Mouse (Mus musculus) ovary, postnatal 10 days (tissue): Measurements from ENCODE around the gene Gm42688.

Experiments
- DNase-seq: peaks from one replicate; pipeline ENCODE4 v3.0.0; 2022; ENCODE audit warnings: low spot score

The Gm42688 gene

DNA sequence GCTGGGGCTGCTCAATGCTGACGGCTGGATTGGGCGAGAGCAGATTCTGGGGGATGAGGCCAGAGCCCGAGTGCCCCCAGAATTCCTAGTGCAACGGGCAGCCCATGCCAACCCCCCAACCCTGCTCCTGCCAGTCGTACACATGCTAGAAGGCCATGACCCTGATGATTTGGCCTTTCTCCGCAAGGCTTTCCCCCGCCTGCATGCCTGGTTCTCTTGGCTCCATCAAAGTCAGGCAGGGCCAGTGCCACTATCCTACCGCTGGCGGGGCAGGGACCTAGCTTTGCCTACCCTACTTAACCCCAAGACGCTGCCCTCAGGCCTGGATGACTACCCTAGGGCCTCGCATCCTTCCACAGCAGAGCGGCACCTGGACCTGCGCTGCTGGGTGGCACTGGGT, 16.2 kb downstream of the Gm42688 start:
- no peak for DNase-seq

DNA sequence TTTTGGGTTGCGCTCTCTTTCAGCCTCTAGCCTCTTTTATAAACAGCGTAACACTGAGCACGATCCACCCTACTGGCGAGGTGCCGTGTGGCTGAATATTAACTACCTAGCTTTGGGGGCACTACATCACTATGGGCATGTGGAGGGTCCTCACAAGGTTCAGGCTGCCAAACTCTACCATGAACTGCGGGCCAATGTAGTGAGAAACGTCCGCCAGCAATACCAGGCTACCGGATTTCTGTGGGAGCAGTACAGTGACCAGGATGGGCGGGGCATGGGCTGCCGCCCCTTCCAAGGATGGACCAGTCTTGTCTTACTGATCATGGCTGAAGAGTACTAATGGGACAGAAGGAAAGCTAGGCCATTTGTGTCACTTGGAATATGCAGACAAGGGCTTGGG, 17.0 kb downstream of the Gm42688 start:
- no peak for DNase-seq

DNA sequence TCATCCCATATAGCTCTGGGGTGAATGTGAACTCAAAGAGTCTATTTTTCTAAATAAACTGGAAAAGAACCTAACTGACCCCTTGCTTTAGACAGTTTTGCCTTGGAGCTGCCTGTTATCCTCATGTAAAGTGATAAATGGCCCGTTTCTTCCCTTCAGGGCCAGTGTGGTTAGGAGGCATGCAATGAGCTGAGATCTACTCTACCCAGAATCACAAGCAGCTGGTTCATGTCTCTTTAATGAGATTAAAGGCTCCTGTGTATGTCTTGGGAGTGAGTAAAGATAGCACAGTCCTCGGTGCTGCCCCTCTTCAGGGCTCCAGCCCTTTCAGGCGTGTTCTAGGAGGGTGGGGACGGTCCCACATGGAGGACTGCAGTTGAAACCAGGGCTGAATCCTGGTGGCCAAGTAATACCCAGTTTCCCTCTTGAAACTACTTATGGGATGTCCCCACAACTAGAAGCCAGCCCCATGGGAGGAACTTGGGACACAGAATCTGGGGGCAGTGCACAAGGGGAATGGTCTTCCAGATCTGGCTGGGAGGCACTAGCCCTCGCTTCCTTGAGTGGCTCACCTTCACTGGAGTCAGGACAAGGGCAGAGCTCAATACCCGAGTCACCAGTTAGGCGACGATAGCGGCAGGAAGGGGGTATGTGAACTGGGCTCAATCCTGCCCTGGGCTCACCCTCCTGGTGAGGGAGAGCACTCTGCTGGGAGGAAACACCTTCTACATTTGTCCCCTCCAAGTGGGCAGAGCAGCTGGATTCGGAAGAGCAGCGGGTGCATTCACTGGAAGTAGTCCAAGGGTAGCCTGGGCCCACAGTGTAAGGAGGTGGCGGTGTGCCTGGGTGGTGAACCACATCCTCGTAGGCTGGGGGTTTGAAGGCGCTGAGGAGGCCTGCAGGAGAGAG, 17.7 kb downstream of the Gm42688 start:
- no peak for DNase-seq

- DNase-seq = no peak
These were observed 18.3 kb downstream of the Gm42688 start for GRCm38 (mm10) chr6:83119734-83120051.

GRCm38 (mm10) chr6:83120930-83121862, 19.8 kb downstream of the Gm42688 start, which contains the start of gene Wbp1:
Wbp1 (minus strand) TSS chr6:83121559.
- peak; percentile 81 for DNase-seq

GRCm38 (mm10) chr6:83121863-83122710, 20.7 kb downstream of the Gm42688 start:
- no peak for DNase-seq

- no peak for DNase-seq
These were observed 21.5 kb downstream of the Gm42688 start for GRCm38 (mm10) chr6:83122961-83123360.

- peak; percentile 79 for DNase-seq
These were observed 23.5 kb downstream of the Gm42688 start for GRCm38 (mm10) chr6:83124851-83125312.

GRCm38 (mm10) chr6:83125331-83125730, 23.9 kb downstream of the Gm42688 start, which contains the start of gene Ino80b:
Ino80b (minus strand) TSS chr6:83125431.
- DNase-seq = no peak

DNA sequence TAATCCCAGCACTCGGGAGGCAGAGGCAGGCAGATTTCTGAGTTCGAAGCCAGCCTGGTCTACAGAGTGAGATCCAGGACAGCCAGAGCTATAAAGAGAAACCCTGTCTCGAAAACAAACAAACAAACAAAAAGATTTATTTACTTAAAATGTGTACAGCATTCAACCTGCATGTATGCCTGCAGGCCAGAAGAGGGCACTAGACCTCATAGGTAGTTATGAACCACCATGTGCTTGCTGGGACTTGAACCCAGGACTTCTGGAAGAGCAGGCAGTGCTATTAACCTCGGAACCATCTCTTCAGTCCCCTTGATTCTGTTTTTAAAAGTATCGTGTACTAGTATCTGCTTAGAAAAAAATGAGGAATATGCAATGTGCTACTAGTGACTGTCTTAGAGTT, 26.0 kb downstream of the Gm42688 start:
- no peak for DNase-seq

- DNase-seq = no peak
These were observed 30.1 kb downstream of the Gm42688 start for GRCm38 (mm10) chr6:83131469-83132034.

- DNase-seq = no peak
These were observed 30.9 kb downstream of the Gm42688 start for GRCm38 (mm10) chr6:83132176-83132919.

DNA sequence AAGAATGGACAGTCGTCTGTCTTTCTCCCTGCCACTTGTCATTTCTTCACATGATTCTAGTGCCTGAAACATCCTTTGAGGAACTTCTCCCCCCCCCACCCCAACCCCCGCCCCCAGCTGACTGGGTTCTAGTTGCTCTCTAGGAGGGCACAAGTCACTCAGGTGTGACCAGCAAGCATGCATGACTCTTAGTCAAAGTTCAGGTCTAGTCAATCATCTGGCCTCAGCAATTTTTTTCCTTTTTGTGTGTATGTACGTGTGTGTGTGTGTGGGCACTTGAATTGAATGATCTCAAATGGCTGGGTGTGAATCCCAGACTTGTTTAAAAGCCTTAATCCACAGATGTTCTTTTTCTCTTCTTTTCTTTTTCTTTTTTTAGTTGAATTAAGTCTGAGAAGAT, 32.8 kb downstream of the Gm42688 start:
- DNase-seq = no peak

GRCm38 (mm10) chr6:83134951-83135513, 33.6 kb downstream of the Gm42688 start, which contains the start of gene Rtkn:
Rtkn (plus strand) TSS chr6:83135463.
- DNase-seq = no peak

DNA sequence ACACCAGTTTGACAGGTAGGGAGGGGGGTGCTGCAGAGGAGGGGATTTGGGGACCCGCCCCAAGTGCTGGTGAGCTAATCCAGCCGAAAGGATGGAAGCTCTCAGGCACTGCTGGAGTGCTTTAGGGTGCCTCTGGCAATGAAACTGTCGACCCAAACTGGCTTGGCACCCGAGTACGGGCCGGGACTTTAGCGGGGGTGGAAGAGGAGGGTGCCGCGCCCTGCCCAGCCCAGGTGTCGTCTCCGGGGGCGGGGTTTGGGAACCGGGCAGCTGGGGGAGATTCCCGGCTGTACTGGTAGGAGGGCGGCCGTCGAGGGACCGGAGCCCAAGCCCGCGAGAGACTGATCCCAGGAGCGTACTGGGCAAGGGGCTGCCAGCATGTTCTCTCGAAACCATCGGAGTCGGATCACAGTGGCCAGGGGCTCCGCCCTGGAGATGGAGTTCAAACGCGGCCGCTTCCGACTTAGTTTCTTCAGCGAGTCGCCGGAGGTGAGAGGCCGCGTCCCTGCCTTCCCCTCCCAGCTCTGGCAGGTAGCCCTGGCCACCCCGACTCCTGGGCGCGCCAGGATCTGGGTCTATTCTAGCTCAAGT, 34.2 kb downstream of the Gm42688 start:
- no peak for DNase-seq

DNA sequence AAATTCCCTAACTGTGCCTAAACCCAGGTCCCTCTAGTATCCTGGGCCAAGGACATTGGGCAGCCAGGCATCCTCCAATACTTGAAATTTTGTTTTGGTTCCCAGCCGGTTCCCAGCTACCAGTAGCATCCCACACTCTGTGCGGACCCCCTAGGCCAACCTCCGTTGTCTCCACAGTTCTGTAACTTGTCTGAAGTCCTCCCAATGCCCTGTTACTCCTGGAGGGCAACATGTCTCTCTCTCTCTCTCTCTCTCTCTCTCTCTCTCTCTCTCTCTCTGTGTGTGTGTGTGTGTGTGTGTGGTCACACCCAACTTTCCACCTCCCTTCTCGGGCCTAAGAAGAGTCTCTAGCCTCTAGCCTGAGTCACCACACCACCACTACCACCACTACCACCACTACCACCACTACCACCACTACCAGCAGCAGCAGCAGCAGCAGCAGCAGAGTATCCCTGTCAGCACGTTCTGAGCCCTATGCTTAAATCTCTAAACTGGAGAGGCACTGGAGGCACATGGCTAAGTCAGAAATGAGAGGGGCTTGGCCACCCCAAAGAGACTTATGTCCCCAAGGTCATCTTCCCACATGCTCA, 35.0 kb downstream of the Gm42688 start:
- DNase-seq = no peak

GRCm38 (mm10) chr6:83136881-83137575, 35.6 kb downstream of the Gm42688 start:
- DNase-seq = peak; percentile 70

- DNase-seq = peak; percentile 79
These were observed 36.1 kb downstream of the Gm42688 start for GRCm38 (mm10) chr6:83137576-83137950.

GRCm38 (mm10) chr6:83138056-83138455, 36.6 kb downstream of the Gm42688 start:
- DNase-seq = no peak
